Mouse (Mus musculus): ENCODE data around the gene Cplane1. TPM values are rescaled to one million over a fixed set of nuclear protein-coding genes. Genes with fewer than 3 reads are reported as not detected.
A peak's percentile ranks its signal among the peaks of the same experiment; 100 is the strongest.
"Not testable (repeated sequence)": the region's sequence is repeated elsewhere in the genome, so short reads cannot be mapped to it uniquely, and the experiment has no call there.

Gene Cplane1
- total RNA-seq (2021), result 1 to 10 TPM; 2.8 TPM
- long read RNA-seq, experiment 1, partial matches to known transcripts, result 1 of 1 reads
- long read RNA-seq, experiment 1, other reads (novel, unspliced or antisense), result 0 of 1 reads
- long read RNA-seq, experiment 2, partial matches to known transcripts, result 1 of 2 reads
- long read RNA-seq, experiment 2, other reads (novel, unspliced or antisense), result 1 of 2 reads

DNA sequence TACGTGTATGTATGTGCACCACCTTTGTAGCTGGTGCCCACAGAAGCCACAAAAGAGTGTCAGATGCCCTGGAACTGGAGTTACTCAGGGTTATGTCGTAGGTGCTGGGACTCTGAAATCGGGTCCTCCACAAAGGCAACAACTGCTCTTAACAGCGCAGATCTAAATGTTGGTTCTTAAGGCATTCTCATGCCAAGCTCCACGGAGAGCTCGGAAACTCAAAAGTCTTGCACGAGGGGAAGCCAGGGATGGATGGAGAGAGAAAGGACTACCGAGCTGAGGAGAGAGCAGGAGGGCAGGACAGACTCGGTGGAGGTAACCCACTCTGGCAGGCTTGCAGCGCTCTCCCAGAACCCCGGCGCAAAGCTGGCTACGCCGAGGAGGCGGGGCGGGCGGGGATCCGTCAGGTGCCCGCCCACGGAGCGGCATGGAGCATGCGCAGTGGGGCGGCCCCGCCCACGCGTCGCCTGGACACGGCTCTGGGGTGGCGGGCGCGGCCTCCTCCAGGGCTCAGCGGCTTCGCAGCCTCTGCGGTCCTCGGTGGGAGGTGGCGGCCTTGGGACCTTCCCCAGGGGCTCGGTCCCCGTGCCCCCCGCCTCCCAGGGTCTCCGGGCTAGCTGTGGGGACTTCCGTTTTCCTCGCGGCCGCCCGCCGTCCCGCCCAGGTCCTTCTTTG lies at the start of gene Cplane1:
Cplane1 (plus strand) TSS at position 516 of the 675 bp plus-strand sequence.
- DNase-seq (ENCODE audit: low spot score), result peak; percentile 90

DNA sequence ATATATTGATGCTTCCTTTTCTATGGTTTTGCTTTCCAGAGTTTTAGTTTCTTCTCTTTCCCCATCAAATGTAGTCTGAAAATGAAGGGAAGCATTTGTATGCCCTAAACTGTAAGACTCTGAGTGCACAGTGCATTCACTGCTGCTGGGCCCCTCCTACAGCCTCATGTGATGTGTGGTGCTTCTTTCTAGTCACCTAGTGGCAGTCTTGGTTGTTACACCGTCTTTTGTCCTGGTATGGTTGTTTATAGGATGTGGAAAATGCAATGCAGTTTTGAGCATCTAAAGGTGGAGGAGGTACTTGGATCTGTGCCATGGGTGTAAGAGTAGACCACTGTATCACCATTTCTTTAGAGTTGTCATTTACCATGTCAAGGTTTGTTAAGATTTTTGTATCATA lies 39.6 kb upstream of the Cplane1 start:
- no peak for DNase-seq (ENCODE audit: low spot score)

DNA sequence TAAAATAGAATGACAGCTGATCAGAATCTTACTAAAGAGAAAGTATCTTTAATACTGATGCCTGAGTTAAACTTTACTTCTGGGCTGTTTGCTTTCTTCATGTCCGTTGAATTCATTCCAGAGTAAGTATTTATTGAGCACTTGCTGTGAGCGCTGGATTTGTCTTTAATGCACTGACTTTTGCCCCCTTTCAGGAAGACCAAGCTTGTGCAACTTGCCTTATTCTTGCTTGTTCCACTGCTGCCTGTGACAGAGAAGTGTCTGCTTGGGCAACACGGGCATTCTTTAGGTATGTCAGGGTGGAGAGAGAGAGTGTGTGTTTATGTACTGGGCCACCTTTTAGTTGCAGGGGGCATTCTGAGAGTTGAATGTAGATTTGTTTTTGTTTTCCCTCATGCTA lies 37.6 kb upstream of the Cplane1 start:
- no peak for DNase-seq (ENCODE audit: low spot score)

DNA sequence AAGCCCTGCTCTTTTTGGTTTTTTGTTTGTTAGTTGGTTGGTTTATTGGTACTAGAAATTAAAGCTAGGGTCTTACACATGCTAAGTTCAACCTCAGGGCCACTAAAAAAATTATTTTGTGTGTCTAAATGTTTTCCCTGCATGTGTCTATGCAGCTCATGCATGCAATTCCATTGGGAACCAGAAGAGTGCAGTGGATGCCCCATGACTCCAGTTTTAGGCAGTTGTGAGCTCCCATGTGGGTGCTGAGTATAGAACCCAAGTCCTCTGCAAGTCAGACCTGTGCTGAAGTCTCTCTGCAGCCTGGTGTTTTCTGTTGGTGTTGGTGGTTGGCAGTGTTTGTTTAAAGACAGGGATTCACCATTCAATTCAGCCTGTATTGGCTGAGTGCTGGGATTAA lies 37.1 kb upstream of the Cplane1 start:
- DNase-seq (ENCODE audit: low spot score), result no peak

DNA sequence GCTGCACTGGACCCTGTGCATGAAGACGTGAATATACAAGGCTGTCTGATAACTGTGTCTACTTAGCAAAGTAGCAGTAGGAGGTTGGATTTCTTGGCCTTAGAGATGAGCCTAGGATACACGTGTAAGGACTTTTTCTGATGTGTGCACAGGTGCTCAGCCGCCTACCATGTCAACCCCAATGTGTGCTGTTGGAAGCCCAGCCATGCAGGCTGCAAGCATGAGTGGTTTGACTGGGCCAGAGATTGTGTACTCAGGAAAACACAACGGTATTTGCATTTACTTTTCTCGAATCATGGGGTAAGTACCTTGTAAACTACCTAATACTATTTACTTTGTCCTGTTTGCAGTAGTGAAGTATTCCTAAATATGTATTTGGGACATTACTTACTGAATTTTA lies 33.3 kb upstream of the Cplane1 start:
- DNase-seq (ENCODE audit: low spot score), result no peak

DNA sequence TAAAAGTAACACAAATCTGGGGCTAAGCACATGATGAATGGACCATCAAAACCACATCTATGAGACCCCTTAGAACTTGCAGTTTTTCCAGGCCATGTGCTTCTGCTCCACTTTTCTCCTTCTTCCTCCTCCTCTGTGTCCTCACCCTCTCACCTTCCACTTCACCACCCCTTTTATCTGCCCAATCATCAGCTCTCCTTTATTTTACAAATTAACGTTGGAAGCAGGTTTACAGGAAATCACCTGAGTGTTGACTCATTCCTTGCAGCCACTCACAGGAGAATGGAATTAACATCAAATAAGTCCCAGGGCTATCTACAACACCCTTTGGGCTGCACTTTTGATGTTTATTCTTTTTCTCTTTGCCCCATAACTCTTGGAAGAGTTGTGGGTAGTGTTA lies 7.1 kb upstream of the Cplane1 start:
- DNase-seq (ENCODE audit: low spot score), result no peak

DNA sequence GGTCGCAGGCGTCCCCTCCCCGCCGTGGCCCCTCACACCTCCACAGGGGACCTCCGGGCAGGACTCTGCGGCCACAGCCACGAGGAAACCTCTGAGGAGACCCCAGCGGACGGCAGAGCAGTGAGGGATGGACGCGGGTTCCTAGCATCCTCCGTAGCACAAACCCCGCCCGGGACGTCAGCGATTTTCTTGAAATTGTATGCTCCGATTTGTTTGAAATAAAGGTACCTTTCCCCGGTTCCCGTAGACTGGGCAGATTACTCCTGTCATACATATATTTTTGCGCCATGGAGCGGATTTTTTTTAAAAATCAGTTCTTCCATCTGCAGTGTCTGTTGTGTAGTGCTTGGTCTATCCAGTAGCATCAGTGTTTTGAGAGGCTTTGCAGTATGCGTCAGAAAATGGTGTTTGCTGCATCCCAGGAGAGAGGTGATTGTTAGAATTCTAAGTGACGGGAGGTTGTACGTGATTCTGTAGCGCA lies 400 bp downstream of the Cplane1 start:
- DNase-seq (ENCODE audit: low spot score), result no peak

DNA sequence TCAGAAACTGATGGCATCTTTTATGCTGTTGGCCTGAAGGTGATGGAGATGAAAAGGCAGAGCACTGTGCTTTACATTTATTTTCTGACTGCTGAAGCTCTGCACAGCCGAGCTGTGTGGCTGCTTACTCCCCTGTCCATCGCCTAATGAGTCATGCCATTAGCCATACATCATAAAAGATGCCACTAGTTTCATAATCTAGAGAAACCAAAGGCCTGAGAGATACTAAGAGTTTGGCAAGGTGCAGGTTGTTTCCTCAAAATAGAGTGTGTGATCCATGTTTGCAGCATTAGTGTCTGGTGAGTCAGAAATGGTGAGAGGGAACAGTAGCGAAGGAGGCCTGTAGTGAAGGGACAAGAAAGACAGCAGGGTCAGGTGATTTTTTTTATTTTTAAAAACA lies 20.7 kb downstream of the Cplane1 start:
- DNase-seq (ENCODE audit: low spot score), result no peak

DNA sequence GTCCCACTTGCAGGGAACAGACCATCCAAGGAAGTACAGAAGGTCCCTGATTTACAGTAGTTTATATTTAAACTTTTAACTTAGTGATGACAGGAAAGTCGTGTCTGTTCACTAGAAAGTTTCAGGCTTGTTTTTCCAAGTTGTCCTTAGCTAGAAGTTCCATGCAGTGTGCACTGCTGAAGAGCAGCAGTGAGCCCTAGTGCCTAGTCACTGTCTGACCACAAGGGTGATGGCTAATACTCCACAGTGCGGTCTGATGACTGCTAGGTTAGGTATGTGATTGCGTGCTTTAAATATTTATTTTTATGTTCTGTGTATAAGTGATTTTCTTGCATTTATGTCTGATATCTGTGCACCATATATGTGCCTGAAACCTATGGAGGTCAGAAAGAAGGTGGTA lies 21.5 kb downstream of the Cplane1 start:
- no peak for DNase-seq (ENCODE audit: low spot score)

DNA sequence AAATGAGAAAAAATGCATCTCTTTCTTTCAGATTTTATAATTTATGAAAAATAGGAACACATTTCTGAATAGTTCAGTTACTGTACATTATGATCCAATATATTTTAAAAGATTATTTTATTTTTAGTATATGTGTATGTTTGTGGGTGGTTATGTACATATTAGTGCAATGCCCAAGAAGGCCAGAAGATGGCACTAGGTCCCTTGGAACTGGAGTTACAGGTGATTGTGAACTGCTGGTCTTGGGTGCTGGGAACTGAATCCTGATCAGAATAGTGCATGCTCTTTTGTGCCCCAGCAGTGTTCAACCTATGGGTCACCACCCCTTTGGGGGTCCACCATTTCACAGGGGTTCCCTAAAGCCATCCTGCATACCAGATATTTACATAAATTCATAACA lies 31.4 kb downstream of the Cplane1 start:
- DNase-seq (ENCODE audit: low spot score), result no peak

DNA sequence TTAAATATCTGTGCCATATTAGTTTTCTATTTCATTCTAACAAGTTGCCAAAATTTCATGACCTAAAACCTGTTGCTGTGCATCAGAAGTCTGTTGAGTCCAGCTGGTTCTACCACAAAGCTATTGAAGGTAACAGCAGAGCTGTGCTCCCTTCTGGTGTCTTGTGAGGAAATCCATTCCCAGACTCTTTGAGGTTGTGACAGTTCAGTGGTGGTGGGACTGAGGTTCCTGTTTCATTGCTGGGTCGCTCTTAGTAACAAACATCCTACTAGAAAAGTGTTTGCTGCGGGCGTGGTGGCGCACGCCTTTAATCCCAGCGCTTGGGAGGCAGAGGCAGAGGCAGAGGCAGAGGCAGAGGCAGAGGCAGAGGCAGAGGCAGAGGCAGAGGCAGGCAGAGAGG lies 39.5 kb downstream of the Cplane1 start:
- DNase-seq (ENCODE audit: low spot score), result no peak

DNA sequence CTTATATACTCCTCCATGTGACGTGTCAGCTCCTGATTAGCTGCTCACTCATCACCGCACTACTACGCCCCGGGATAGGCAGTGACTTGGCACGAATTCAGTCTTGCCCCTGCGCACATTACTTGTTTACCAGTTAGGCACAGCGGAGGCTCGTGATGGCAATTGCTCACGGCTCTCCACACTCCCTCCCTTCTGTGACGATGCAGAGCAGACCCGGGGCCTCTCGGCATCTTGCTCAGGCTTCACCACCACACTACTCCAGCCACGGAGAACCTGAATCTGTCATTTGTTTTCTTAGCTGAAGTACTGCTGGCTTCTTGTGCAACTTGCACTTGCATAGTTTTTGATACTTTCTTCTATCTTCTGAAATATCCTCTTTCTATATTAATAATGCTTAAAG lies 45.9 kb downstream of the Cplane1 start:
- no peak for DNase-seq (ENCODE audit: low spot score)

DNA sequence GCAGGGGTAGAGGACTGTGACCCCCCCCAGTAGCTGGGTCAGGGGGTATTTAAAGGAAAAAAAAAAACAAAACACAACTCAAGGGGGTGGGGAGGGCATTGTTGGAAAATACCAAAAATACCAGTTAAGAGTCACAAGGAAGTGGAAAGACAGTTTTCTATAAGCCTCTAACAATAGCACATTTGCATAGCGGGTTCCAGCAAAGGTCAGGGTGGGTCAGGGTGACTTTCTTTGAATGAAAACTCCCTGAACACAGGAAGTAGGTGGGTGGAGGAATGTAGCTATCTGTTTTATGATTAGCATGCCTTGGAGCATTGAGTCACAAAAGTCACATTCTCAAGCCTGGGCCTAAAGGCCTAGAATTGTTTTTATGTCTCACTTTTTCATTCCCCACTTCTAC lies 65.3 kb downstream of the Cplane1 start:
- DNase-seq (ENCODE audit: low spot score), result not testable (repeated sequence)

DNA sequence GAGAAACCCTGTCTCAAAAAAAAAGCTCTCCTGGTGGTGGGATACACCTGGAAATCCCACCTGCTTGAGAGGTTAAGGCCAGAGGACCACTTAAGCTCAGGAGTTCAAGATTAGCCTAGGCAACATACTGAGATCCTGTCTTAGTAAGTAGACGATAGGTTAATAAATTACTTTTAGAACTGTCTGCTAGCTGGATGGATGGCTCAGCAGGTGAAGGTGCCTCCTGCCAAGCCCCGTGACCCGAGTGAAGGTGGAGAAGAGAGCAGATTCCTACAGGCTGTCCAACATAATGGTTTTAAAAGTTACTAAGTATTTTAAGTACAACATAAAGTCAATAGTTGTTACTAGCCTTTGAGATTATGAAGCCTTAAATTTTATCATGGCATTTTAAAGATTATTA lies 97.0 kb downstream of the Cplane1 start:
- DNase-seq (ENCODE audit: low spot score), result no peak

DNA sequence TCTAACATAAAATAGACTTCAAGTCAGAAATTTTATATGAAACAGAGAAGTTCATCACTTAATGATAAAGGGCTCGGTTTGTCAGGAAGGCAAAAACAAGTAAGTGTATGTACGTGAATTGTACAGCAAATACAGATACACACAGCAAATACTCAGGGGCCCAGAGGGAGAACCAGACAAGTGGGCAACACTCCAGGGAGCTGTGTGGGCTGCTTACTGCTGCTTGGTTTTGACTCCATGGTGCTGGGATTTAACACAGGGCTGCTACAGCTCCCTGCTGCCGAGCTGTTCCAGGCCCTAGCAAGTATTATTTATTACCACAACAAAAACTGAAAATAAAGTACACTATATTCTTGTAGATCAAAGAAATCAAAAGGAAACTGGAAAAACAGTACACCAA lies 98.3 kb downstream of the Cplane1 start:
- DNase-seq (ENCODE audit: low spot score), result no peak

DNA sequence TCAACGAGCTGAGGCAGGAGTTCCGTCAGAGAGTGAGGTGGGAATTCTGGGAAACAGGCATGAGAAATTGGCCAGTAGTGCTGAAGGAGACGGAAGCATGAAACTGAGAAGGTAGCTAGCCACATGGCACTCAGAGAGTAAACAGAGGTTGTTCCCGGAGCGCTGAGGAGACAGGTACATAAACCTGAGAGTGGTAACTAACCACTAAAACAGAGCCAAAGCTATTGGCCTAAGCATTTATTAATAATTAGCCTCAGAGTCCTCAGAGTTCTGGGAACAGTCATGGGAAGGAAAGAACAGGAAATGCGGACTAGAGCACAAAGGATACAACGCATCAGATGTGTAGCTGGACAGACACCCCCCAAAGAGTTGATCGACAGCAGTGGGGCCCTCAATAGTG lies 99.3 kb downstream of the Cplane1 start:
- no peak for DNase-seq (ENCODE audit: low spot score)

DNA sequence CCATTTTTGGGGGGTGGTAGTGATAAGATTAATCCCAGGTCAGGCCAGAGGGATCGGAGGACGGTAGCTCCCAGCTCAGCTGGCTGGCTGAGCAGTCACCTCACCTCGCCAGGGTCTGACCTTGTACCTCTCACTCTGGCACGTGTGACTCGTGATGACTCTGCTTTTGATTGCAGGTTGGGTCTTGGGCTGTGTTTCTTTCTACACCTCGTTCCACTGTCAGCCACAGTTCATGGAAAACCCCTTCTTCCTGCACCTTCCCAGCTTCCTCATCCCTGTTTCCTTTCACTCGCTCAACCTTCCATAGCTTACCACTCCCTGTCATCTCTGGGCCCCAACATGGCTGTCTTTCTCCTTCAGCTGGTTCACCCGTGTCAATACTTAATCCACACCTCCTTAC lies 103.0 kb downstream of the Cplane1 start:
- DNase-seq (ENCODE audit: low spot score), result no peak

DNA sequence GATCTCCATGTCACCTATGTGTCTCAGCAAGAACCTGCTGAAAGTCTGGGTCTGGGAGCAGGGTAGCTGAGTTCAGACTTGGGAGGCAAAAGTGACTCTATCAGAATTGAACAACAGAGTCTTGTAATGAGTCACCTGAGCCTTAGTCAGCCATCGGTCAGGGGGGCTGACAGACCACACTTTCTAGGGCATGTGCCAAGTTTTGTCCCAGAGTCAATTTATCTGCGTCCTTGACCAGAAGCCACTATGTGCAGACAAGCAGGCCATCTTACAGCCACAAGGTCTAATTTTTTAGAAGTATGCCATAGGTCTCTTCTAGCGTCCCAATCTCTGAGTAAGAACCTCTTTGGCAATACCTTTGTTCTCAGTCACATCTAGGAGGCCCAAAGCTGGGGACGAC lies 109.0 kb downstream of the Cplane1 start:
- DNase-seq (ENCODE audit: low spot score), result not testable (repeated sequence)

DNA sequence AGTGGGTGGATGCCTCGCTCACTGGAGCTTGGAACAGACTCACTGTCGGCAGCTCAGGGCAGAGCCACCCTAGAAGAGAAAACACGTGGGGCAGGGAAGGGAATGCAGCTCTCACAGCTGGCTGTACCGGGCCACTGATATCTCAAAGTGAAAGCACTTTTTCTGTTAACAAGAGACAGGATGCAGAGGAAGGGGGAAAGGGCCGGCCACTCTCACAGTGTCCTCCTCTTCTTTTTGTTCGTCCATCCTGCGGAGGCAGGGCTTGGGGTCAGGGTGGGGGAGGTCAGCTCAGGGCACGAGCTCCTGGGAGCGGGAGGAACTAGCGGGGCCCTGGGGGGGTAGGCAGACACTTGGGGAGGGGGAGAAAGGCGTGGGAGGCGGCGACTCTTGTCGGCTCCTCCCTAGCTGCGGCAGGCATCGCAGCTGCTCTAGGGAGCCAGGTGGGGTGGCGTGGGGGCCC lies 110.4 kb downstream of the Cplane1 start:
- no peak for DNase-seq (ENCODE audit: low spot score)

DNA sequence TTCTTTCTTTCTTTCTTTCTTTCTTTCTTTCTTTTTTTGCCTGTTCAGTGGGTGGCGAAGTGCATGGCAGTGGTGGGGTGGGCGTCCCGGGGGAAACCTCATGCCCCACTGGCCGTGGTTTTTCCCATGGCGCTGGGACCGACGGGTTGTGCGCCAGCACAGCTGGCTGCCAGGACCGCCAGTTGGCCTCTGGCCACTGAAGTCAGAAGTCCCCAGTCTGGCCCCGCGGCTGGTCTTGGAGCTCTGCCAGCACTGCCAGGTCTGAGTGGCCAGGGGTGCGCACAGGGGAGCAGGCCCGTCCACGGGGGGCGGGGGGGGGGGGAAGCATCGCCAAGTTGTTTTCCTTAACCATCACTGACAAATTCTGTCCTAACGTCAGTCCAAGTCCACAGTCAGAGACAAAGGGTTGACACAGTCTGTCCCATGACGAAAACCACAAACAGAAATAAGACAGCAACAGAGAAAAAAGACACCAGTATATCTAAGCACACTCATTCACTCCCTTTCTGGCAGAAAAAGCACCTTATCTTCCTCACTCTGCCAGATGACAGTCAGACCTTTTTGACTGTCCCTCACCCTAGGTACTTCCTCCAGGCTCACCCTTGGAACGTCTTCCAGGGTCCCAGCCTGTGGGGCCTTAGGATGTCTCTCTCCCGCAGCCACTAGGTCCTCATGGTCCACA lies 111.2 kb downstream of the Cplane1 start:
- DNase-seq (ENCODE audit: low spot score), result peak; percentile 28

DNA sequence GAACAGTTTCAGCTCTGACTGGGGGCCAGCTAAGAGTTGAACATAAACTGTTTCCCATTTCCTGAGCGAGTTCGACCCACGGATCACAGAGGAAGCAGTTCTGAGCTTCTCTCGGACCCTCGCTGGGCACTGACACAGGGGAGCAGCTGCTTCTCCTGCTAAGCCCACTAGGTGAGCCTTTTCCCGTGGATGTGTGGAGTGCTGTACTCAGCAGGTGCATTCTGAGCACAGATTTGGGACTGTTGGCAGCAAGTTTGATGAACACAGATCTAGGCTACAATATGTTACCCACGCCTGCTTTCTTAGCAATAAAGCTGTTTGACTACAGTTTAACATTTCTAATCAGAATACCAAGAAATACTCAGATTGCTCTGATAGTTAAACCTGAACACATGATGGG lies 112.8 kb downstream of the Cplane1 start:
- no peak for DNase-seq (ENCODE audit: low spot score)

DNA sequence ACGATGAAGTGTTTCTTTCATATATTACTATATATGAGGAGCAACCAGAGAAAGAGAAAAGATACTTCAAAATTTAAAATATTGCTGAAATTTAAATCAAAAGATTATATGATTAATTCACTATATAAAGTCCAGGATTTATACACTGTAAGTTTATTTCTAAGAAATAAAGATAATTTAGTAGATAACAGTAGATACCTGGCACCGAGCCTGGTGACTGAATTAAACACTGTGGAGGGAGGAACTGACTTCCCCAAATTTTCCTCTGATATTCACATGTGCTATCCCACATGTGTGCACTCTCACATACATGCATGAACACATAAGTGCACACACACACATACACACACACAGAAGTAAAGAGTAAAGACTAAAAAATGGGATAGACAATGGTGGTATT lies 113.2 kb downstream of the Cplane1 start:
- no peak for DNase-seq (ENCODE audit: low spot score)

DNA sequence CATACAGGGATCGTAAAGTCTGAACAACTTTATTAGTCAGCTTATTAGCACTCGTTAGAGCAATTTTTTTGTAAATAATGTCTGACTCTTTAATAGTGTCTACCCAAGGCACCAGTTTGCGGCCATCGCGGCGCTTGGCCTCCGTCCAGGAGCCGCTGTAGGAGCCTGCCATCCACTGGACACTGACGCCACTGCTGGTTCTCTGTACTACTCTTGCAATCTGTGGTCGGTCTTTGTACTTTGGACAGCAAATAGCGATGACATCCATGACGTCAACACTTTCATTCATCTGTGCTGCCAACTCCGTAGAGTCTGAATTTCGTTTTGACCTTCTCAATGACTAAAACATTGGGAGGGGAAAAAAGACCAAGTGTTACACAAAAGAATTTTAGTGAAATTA lies 122.3 kb downstream of the Cplane1 start:
- DNase-seq (ENCODE audit: low spot score), result no peak
